ENCODE assay signal across 8 mouse cellular contexts in the genomic region with DNA sequence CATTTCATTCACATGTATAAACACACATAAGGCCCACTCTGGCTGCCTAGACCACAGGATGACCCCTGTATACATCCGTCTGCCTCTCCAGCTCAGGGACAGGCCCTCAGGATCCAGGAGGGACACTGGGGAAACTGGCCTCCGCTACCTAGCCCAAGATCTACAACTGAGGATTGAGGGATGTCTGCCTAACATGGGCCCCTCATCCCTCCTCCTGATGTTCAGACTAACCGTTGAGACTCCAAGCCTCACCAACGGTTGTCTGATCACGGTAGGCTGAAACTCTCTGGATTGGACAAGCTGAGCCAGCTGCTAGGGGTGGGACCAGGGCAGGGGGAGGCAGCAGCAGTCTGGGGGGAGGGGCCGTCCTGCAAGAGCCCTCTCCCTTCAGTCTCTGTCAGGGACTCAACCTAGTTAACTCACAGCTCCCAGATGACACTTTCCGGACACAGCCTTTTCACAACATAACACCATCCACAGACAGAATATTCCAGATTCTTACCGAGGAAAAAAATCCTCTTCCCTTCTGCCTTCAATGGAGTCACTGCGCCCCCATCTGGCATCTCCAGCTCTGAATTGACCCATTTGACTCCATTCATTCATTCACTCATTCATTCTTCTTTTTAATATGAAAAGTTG. TPM values are rescaled to one million over a fixed set of nuclear protein-coding genes. Genes with fewer than 3 reads are reported as not detected.
DNase-seq lines count a peak whose midpoint lies in the region; ATAC-seq lines count a peak whose summit lies in the region.

No protein-coding gene starts in this region.

- no peaks in the 10 kb centered on the region for H3K9me3 ChIP-seq in liver, embryonic 11.5 days (ENCODE audit: control insufficient read depth, low read length)

- peak overlapping the region; percentile 34 for H3K27ac ChIP-seq in liver, embryonic 11.5 days (ENCODE audit: low read depth, low read length)

- DNase-seq in adrenal gland, postnatal 10 days: peak; percentile 54
- no peak for DNase-seq in adrenal gland, postnatal 4 days (ENCODE audit: low spot score in 2 of 2)
- DNase-seq in layer of hippocampus, adult 11-12 months (ENCODE audit: low spot score): peak; percentile 38
- DNase-seq in layer of hippocampus, postnatal 36 days: no peak
- peak; percentile 24 to 53 for DNase-seq in adrenal gland, postnatal 36 days
- no peak for DNase-seq in liver, embryonic 11.5 days (ENCODE audit: low spot score)
- no peak for DNase-seq in T-cell, adult 2 months (ENCODE audit: low spot score)
- DNase-seq in urinary bladder, postnatal 10 days (ENCODE audit: low spot score): no peak

- H3K4me2 ChIP-seq in liver, embryonic 11.5 days: peak overlapping the region; percentile 36; the same call in 1 of the 2 replicates

- H3K4me1 ChIP-seq in liver, embryonic 11.5 days (replicated peaks; ENCODE audit: control insufficient read depth, insufficient read depth, low read length): peaks cover 47% of the 10 kb centered on the region

- H3K27me3 ChIP-seq in liver, embryonic 11.5 days (replicated peaks; ENCODE audit: control insufficient read depth, insufficient read depth, low read length): peaks cover 45% of the 10 kb centered on the region

- no peak for ATAC-seq in liver, embryonic 11.5 days (replicated peaks; ENCODE audit: low FRiP score)

- H3K36me3 ChIP-seq in liver, embryonic 11.5 days (ENCODE audit: control insufficient read depth, insufficient read depth, low read length): no peaks in the 10 kb centered on the region

- WGBS in liver, embryonic 11.5 days: 30% methylated on average over 9 of the region's 9 CpGs

- no peak overlapping the region for H3K4me3 ChIP-seq in liver, embryonic 11.5 days (ENCODE audit: low read depth, low read length)

- no peak overlapping the region for H3K9ac ChIP-seq in liver, embryonic 11.5 days (ENCODE audit: low read depth, low read length)

RNA-seq across cellular contexts. Expression of a gene that starts 4.0 kb away (rescaled TPM):
- 10 to 100 TPM; 27.0 to 33.8 TPM for total RNA-seq in adrenal gland, postnatal 10 days (2021)
- 10 to 100 TPM; 61.3 to 64.8 TPM for total RNA-seq in adrenal gland, postnatal 4 days (2021)
- 100 to 1,000 TPM in 1 of 2 experiments, 10 to 100 TPM in 1; 89.3 to 104 TPM for total RNA-seq in layer of hippocampus, postnatal 36 days (2021)
- 10 to 100 TPM; 34.2 to 75.7 TPM for total RNA-seq in adrenal gland, postnatal 36 days (2021)
- 5.8 and 6.1 TPM in 2 replicates for polyA plus RNA-seq in liver, embryonic 11.5 days (2014; fragmentation: Nextera tagmentation; extraction: Ambion mirVana)

RNA-seq across cellular contexts. Expression of a gene that starts 9.2 kb away (rescaled TPM):
- total RNA-seq in adrenal gland, postnatal 10 days (2021): 100 to 1,000 TPM; 144 to 154 TPM
- 10 to 100 TPM; 60.8 to 73.6 TPM for total RNA-seq in adrenal gland, postnatal 4 days (2021)
- 10 to 100 TPM; 29.9 to 34.9 TPM for total RNA-seq in layer of hippocampus, postnatal 36 days (2021)
- total RNA-seq in adrenal gland, postnatal 36 days (2021): 10 to 100 TPM; 83.5 to 85.4 TPM
- 59.3 and 64.4 TPM in 2 replicates for polyA plus RNA-seq in liver, embryonic 11.5 days (2014; fragmentation: Nextera tagmentation; extraction: Ambion mirVana)

RNA-seq across cellular contexts. Expression of a gene that starts 39.3 kb away (rescaled TPM):
- 10 to 100 TPM; 65.9 to 68.7 TPM for total RNA-seq in adrenal gland, postnatal 10 days (2021)
- total RNA-seq in adrenal gland, postnatal 4 days (2021): 10 to 100 TPM; 89.0 to 93.6 TPM
- total RNA-seq in layer of hippocampus, postnatal 36 days (2021): 10 to 100 TPM; 67.8 to 74.8 TPM
- 10 to 100 TPM; 59.3 to 63.3 TPM for total RNA-seq in adrenal gland, postnatal 36 days (2021)
- polyA plus RNA-seq in liver, embryonic 11.5 days (2014; fragmentation: Nextera tagmentation; extraction: Ambion mirVana): 113 and 118 TPM in 2 replicates

Comparison
In these comparisons a context has a peak if more than half of its experiments do, and no peak if none do; other contexts are left out.
1. DNase-seq: peak in adrenal gland, postnatal 10 days (single experiment), layer of hippocampus, adult 11-12 months (single experiment) and adrenal gland, postnatal 36 days (2 of 2); none in adrenal gland, postnatal 4 days (0 of 2), layer of hippocampus, postnatal 36 days (0 of 2), liver, embryonic 11.5 days (single experiment), T-cell, adult 2 months (single experiment) and urinary bladder, postnatal 10 days (single experiment).